Mouse (Mus musculus) cerebellum, adult 2 months (tissue): Measurements from ENCODE around the gene Cdc37l1.

Source experiments
- CTCF ChIP-seq: fragments of 200-500 bp; IDR thresholded peaks from 2 replicates; pipeline ENCODE4 v1.5.1; 2011; ENCODE audit warnings: low read depth, mild to moderate bottlenecking, control low read depth, low read length, moderate library complexity, borderline replicate concordance; ENCODE audit not compliant: insufficient read depth
- POLR2A ChIP-seq: fragments of 200-500 bp; IDR thresholded peaks from 2 replicates; pipeline ENCODE4 v1.6.1; 2011; ENCODE audit warnings: low read length, control low read depth, borderline replicate concordance; ENCODE audit not compliant: insufficient read depth

- TF ChIP-seq CTCF (no peak), POLR2A (no peak)
Measured at GRCm38 (mm10) chr19:29060299-29060698, 70.1 kb downstream of the Cdc37l1 start.
